Mouse (Mus musculus) spleen, postnatal 0 days (tissue): ENCODE measurements around the gene Iqgap2. TPM values are rescaled to one million over a fixed set of nuclear protein-coding genes. Genes with fewer than 3 reads are reported as not detected.

Experiments
- polyA plus RNA-seq: library from polyadenylated mRNA; unstranded; fragments of >200 nt; fragmentation: Nextera tagmentation; extraction: Ambion mirVana; gene quantifications from 2 replicates; pipeline ENCODE4 v1.2.1, GENCODE M21; 2015

Iqgap2 gene
- 8.6 and 9.1 TPM in 2 replicates for polyA plus RNA-seq

DNA sequence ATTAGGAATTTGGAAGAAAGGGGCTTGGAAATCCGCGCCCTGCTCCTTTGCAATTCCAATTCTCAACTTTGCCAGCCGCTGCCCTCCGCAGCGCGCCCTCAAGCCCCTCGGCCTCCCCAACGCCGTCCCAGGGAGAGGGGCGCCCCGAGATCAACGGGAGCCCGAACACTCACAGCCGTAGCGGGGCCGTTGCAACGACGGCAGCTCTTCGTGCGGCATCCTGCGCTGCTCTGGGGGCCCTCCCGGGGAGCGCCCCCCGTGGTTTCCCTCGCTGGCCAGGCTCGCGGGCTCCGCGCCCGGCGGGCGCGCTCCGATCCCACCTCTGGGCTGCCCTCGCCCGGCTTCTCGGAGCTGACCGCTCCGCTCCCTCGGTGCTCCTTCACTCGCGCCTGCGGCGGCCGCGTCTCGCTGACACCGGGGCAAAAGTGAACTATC is at the start of gene Iqgap2:
TSS of gene Iqgap2 (minus strand) at position 432 of the 435 bp plus-strand sequence.

DNA sequence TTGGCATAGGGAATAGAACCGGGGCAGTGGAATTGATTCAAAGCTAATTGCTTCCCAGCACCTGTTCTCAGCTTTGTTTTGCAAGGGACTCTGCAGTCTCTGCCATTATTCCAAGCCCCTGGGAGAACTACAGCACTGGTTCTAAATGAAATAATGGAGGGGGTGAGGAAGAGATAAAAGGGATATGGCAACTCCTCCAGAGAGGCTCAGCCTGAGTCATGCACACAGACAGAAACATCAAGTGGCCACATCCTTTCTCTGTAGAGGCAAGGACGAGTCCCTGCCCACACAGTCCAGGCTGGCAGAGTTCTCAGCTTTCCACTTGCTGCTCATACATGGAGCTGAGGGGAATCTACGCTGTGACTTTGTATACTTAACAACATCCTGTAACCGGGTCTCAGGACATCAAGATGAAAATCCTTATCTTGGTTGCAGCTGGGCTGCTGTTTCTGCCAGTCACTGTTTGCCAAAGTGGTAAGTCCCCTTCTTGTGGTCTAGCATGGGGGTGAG is 195.0 kb downstream of the Iqgap2 start, which contains the start of gene F2rl2:
TSS of gene F2rl2 (plus strand) at position 200 of the 510 bp plus-strand sequence.

DNA sequence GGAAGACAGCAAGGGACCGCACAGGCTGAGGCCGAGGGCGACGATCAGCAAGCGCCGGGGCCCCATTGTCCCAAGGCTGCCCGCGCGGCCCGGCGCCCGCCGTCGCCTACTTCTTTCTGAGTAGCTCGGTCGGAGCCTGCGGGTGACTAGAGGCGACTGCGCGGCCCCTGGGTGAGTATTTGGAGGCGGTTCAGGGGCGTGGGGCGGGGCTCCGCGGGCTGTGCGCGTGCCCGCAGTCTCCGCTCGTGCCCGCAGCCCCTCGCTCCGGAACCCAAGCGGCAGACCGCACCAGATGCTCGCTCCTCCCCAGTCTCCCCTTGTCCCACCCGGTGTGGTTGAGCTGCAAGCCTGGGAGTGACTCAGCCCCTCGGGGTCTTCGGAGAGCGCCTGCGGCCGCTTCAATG is 273.4 kb downstream of the Iqgap2 start, which contains the start of gene F2r:
TSS of gene F2r (minus strand) at position 179 of the 404 bp plus-strand sequence.

Other genes with a start within 250 kb of the Iqgap2 start
- gene F2rl2, start 195.1 kb downstream of the Iqgap2 start, polyA plus RNA-seq, result 5.6 and 6.0 TPM in 2 replicates
- gene Gm20075, start 189.5 kb upstream of the Iqgap2 start, polyA plus RNA-seq, result 8.8 and 10.0 TPM in 2 replicates
- gene Gm17190, start 190.1 kb upstream of the Iqgap2 start, polyA plus RNA-seq, result not detected in 2 replicates
- 1.2 and 1.6 TPM in 2 replicates for gene Sv2c, start 240.7 kb upstream of the Iqgap2 start, polyA plus RNA-seq